Mouse (Mus musculus) kidney, embryonic 16.5 days (tissue): ENCODE data around the gene Ovgp1. TPM values are rescaled to one million over a fixed set of nuclear protein-coding genes. Genes with fewer than 3 reads are reported as not detected.

Experiments
- ATAC-seq: fragments of 200-750 bp; cut with Nextera tagmentation; 2 replicates; pipeline ENCODE4 v1.8.0; 2017; ENCODE audit warnings: moderate TSS enrichment; ENCODE audit not compliant: low FRiP score, low TSS enrichment
- H3K27ac ChIP-seq: fragments of 300-500 bp; sonication (generic); 2 replicates; pipeline ENCODE4 v1.5.1; 2014; ENCODE audit warnings: low read length
- H3K27me3 ChIP-seq: fragments of 300-500 bp; sonication (generic); 2 replicates; pipeline ENCODE4 v1.6.1; 2014; ENCODE audit warnings: low read length, control low read depth, mixed read lengths; ENCODE audit not compliant: insufficient read depth
- H3K36me3 ChIP-seq: fragments of 300-500 bp; sonication (generic); 2 replicates; pipeline ENCODE4 v1.6.1; 2014; ENCODE audit warnings: low read length, control low read depth, mixed read lengths; ENCODE audit not compliant: insufficient read depth
- H3K4me1 ChIP-seq: fragments of 300-500 bp; sonication (generic); 2 replicates; pipeline ENCODE4 v1.6.1; 2014; ENCODE audit warnings: low read length, control low read depth, mixed read lengths; ENCODE audit not compliant: insufficient read depth
- H3K4me2 ChIP-seq: fragments of 300-500 bp; sonication (generic); replicated peaks from 2 replicates; pipeline ENCODE4 v1.6.1; 2014; ENCODE audit warnings: low read depth, low read length
- H3K4me3 ChIP-seq: fragments of 300-500 bp; sonication (generic); 2 replicates; pipeline ENCODE4 v1.5.1; 2014; ENCODE audit warnings: mild to moderate bottlenecking, low read length
- H3K9ac ChIP-seq: fragments of 300-500 bp; sonication (generic); replicated peaks from 2 replicates; pipeline ENCODE4 v1.6.1; 2014; ENCODE audit warnings: low read length
- H3K9me3 ChIP-seq: fragments of 300-500 bp; sonication (generic); 2 replicates; pipeline ENCODE4 v1.6.1; 2016; ENCODE audit warnings: low read length, control low read depth
- WGBS: fragments of 180-500 bp; shearing (Covaris S2); extraction: QIAGEN DNeasy Blood & Tissue Kit; methylation state at CpG from one replicate; pipeline ENCODE4 v1.1.7; 2014; 5-methylcytosine and 5-hydroxymethylcytosine counted together
- polyA plus RNA-seq: library from polyadenylated mRNA; unstranded; fragments of >200 nt; fragmentation: Nextera tagmentation; extraction: Ambion mirVana; gene quantifications from 2 replicates; pipeline ENCODE4 v1.2.1, GENCODE M21; 2015

Ovgp1 gene
- 1.3 and 1.7 TPM in 2 replicates for polyA plus RNA-seq

- 74% methylated on average over 3 of the region's 3 CpGs for WGBS
Measured at GRCm38 (mm10) chr3:105973411-105973810, at the start of gene Ovgp1. TSS of gene Ovgp1 (plus strand) at chr3:105973711.

DNA sequence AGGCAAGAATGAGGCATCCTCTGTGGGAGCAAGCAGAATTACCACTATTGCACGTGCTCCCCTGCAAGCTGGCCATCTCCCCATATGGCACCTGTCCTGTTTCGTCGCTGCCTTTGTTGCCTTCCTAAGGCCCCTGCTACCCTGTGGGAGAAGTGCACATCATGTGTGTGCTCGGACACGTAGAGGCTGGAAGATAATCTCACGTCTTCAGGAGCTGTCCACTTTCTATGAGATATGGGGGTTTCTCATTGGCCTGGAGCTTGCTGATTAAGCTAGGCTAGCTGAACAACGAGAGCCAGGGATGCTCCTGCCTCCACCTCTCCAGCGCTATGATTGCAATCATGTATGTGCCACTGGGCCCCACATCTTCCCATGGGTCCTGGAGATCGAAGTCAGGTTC, 48.9 kb upstream of the Ovgp1 start:
- no peaks in the 10 kb centered on the region for H3K36me3 ChIP-seq
- no peak overlapping the region for H3K9ac ChIP-seq
- no peak overlapping the region for H3K4me2 ChIP-seq
- no peaks in the 10 kb centered on the region for H3K9me3 ChIP-seq
- no peaks in the 10 kb centered on the region for H3K4me1 ChIP-seq
- WGBS, result 81% methylated on average over 9 of the region's 9 CpGs
- ATAC-seq, result no peak
- no peak overlapping the region for H3K27ac ChIP-seq
- H3K27me3 ChIP-seq, result no peaks in the 10 kb centered on the region
- no peak overlapping the region for H3K4me3 ChIP-seq

More at GRCm38 (mm10) chr3:105973411-105973810, at the start of gene Ovgp1:
- H3K27ac ChIP-seq, result no peak within 1 kb of the TSS
- H3K4me1 ChIP-seq, result no peaks in the 10 kb centered on the region
- H3K4me2 ChIP-seq, result no peak within 1 kb of the TSS
- H3K9me3 ChIP-seq, result no peaks in the 10 kb centered on the region
- no peak within 1 kb of the TSS for H3K4me3 ChIP-seq
- H3K27me3 ChIP-seq, result no peaks in the 10 kb centered on the region
- no peak for ATAC-seq
- H3K36me3 ChIP-seq, result peaks cover 10% of the 10 kb centered on the region
- H3K9ac ChIP-seq, result no peak within 1 kb of the TSS

GRCm38 (mm10) chr3:105927561-105928194, 45.8 kb upstream of the Ovgp1 start:
- ATAC-seq, result peak; percentile 69; the same call in 1 of the 2 replicates
- no peaks in the 10 kb centered on the region for H3K9me3 ChIP-seq
- 33% methylated on average over 7 of the region's 7 CpGs for WGBS
- no peak overlapping the region for H3K9ac ChIP-seq
- H3K36me3 ChIP-seq, result no peaks in the 10 kb centered on the region
- no peak overlapping the region for H3K4me2 ChIP-seq
- no peaks in the 10 kb centered on the region for H3K27me3 ChIP-seq
- H3K4me1 ChIP-seq, result no peaks in the 10 kb centered on the region
- H3K27ac ChIP-seq, result no peak overlapping the region
- no peak overlapping the region for H3K4me3 ChIP-seq

- Histone ChIP-seq H3K4me1 (no peaks in the 10 kb centered on the region), H3K36me3 (no peaks in the 10 kb centered on the region), H3K4me3 (no peak overlapping the region), H3K4me2 (no peak overlapping the region), H3K27ac (no peak overlapping the region), H3K9me3 (no peaks in the 10 kb centered on the region), H3K9ac (no peak overlapping the region), H3K27me3 (no peaks in the 10 kb centered on the region)
- no peak; the same call in 1 of the 2 replicates for ATAC-seq
- 92% methylated on average over 3 of the region's 3 CpGs for WGBS
Measured at GRCm38 (mm10) chr3:105928195-105928569, 45.3 kb upstream of the Ovgp1 start.

DNA sequence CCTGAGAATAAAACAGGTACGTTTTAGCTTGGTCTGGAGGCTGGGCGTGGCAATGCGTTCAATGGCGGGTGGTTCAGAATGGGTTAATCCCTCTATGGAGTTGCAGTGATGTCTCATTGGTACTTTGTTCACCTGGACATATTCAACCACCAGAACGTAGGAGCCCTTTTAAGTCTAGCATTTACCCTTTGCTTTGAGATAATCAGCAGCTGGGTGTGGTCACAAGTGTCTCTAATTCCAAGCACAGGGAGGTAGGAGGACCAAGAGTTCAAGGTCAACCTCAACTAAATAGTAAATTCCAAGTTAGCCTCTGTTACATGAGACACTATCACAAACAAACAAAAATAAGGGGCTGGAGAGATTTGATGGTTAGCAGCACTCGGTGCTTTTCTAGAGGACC, 44.7 kb upstream of the Ovgp1 start:
- no peak overlapping the region for H3K4me3 ChIP-seq
- no peaks in the 10 kb centered on the region for H3K9me3 ChIP-seq
- H3K36me3 ChIP-seq, result no peaks in the 10 kb centered on the region
- no peaks in the 10 kb centered on the region for H3K27me3 ChIP-seq
- no peak for ATAC-seq
- H3K4me1 ChIP-seq, result no peaks in the 10 kb centered on the region
- H3K4me2 ChIP-seq, result no peak overlapping the region
- whole genome bisulfite sequencing, result 85% methylated on average over 6 of the region's 6 CpGs
- no peak overlapping the region for H3K27ac ChIP-seq
- H3K9ac ChIP-seq, result no peak overlapping the region

DNA sequence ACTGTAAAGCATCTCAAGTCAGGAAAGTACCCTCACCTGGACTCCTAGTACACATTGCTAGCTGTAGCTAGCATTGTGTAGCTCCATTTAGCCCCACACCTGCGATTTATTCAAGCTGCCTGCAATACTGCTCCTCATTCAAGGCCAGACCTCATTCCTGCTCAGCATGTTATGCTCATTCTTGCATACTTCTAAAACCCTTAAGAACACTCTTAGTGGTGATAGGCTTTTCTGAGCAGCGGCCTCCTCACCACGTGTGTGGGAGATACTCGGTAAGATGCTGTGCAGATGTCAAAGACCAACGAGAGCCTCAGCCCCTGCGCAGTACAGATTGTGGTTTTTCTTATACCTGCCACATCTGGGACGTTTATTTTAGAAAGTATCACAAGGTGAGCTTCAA, 43.7 kb upstream of the Ovgp1 start:
- no peak overlapping the region for H3K27ac ChIP-seq
- H3K9ac ChIP-seq, result no peak overlapping the region
- no peaks in the 10 kb centered on the region for H3K9me3 ChIP-seq
- ATAC-seq, result no peak
- WGBS, result 81% methylated on average over 7 of the region's 7 CpGs
- H3K36me3 ChIP-seq, result no peaks in the 10 kb centered on the region; the same call in 1 of the 2 replicates
- H3K4me1 ChIP-seq, result no peaks in the 10 kb centered on the region
- no peak overlapping the region for H3K4me3 ChIP-seq
- H3K27me3 ChIP-seq, result no peaks in the 10 kb centered on the region
- H3K4me2 ChIP-seq, result no peak overlapping the region

GRCm38 (mm10) chr3:105931095-105931494, 42.4 kb upstream of the Ovgp1 start:
- Histone ChIP-seq H3K9ac (no peak overlapping the region), H3K4me3 (no peak overlapping the region), H3K9me3 (no peaks in the 10 kb centered on the region), H3K36me3 (no peaks in the 10 kb centered on the region; the same call in 1 of the 2 replicates), H3K4me1 (no peaks in the 10 kb centered on the region), H3K27me3 (no peaks in the 10 kb centered on the region), H3K27ac (no peak overlapping the region), H3K4me2 (no peak overlapping the region)
- no peak for ATAC-seq
- WGBS, result 87% methylated on average over 2 of the region's 2 CpGs

DNA sequence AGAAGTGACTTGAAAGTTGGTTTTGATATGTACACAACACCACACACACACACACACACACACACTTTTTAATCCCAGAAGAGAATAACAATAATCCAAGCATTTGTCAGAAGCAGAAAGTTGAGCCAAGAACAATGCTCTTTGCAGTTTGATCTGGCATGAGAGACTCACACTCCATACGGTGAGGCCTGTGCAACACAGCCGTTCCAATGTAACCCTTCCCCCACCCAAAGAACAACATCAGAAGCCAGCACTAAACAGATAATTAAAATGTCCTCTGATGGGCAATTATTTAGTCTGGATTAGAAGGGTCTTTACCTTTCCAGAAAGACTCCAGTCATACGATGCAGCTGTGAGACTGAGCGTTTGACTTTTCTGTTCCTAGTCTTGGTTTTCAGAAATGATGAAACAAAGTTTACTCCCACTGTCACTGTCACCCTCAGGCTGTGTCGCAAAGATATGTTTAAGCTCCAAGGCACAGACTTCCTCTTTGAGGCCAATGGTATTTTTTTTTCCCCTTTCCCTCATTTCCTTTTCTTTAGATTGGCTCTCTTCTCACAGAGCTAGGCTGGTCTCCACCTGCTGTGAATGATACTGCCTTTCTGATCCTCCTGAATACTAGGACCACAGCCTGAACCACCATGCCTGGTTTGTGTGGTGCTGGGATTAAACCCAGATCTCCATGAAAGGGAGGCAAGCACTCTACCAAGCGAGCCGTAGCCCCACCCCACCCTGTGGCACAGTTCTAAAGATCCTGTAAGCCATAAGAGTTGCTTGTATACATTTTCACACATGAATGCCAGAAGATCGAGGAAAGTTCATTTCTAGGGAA, 41.1 kb upstream of the Ovgp1 start, which contains the start of gene I830077J02Rik:
Gene I830077J02Rik, minus strand, starts transcription at position 425 of the 832 bp plus-strand sequence.
- 66% methylated on average over 8 of the region's 8 CpGs for WGBS
- peaks cover under 1% of the 10 kb centered on the region for H3K36me3 ChIP-seq
- no peak within 1 kb of the TSS for H3K4me3 ChIP-seq
- no peak within 1 kb of the TSS for H3K4me2 ChIP-seq
- no peaks in the 10 kb centered on the region for H3K27me3 ChIP-seq
- no peak within 1 kb of the TSS for H3K9ac ChIP-seq
- no peaks in the 10 kb centered on the region for H3K9me3 ChIP-seq
- no peak within 1 kb of the TSS for H3K27ac ChIP-seq
- H3K4me1 ChIP-seq, result no peaks in the 10 kb centered on the region
- no peak for ATAC-seq

DNA sequence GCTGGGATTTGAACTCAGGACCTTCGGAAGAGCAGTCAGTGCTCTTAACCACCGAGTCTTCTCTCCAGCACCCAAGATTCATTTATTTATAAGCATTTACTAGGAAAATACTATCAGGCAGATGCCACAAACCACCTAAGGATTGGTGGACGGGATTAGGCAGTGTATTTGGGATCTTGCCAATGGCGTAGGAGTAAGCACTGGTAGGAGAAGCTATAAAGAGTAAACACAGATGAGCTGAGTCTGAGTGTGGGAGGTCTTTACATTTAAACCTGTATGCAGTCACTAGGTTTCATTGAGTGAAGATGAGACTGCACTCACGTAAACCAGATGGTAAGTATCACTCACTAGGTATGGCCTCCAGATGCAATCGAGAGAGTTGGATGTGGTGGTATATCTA, 39.6 kb upstream of the Ovgp1 start:
- Histone ChIP-seq H3K9me3 (no peaks in the 10 kb centered on the region), H3K27me3 (no peaks in the 10 kb centered on the region), H3K36me3 (peaks cover 5% of the 10 kb centered on the region), H3K4me1 (no peaks in the 10 kb centered on the region), H3K4me3 (no peak overlapping the region), H3K4me2 (no peak overlapping the region), H3K9ac (no peak overlapping the region), H3K27ac (no peak overlapping the region)
- WGBS, result 94% methylated on average over 6 of the region's 6 CpGs
- no peak for ATAC-seq

DNA sequence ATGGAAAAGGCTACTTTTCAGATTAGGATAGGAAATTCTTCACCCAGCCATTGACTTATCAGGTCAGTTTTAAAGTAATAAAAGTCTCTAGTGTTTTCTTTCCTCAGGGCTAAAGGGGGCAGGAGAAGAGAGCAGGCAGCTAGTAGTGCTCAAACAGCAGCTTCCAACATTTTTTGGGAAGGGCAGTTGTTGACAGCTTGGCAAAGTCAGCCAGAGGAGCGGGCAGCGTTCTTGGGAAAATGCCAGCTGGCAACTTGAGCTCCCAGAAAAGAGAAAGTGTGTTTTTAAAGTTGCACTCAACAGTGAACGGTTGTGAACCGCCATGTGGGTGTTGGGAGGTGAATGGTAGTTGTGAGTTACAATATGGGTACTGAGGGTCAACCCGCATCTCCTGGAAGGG, 38.5 kb upstream of the Ovgp1 start:
- peaks cover 5% of the 10 kb centered on the region for H3K36me3 ChIP-seq
- no peaks in the 10 kb centered on the region for H3K27me3 ChIP-seq
- no peak for ATAC-seq
- H3K4me1 ChIP-seq, result no peaks in the 10 kb centered on the region
- H3K9ac ChIP-seq, result no peak overlapping the region
- no peak overlapping the region for H3K4me2 ChIP-seq
- H3K27ac ChIP-seq, result no peak overlapping the region
- WGBS, result 78% methylated on average over 5 of the region's 5 CpGs
- no peaks in the 10 kb centered on the region for H3K9me3 ChIP-seq
- no peak overlapping the region for H3K4me3 ChIP-seq
